Mouse (Mus musculus): Measurements from ENCODE around the gene Mosmo. TPM values are rescaled to one million over a fixed set of nuclear protein-coding genes. Genes with fewer than 3 reads are reported as not detected.
A peak's percentile ranks its signal among the peaks of the same experiment; 100 is the strongest.

The Mosmo gene
- total RNA-seq (2021) = 10 to 100 TPM; 19.6 to 20.9 TPM
- long read RNA-seq, experiment 1, partial matches to known transcripts = 1 of 5 reads
- long read RNA-seq, experiment 1, other reads (novel, unspliced or antisense) = 1 of 5 reads
- long read RNA-seq, experiment 2, partial matches to known transcripts = 1 of 3 reads
- long read RNA-seq, experiment 2, other reads (novel, unspliced or antisense) = 0 of 3 reads

DNA sequence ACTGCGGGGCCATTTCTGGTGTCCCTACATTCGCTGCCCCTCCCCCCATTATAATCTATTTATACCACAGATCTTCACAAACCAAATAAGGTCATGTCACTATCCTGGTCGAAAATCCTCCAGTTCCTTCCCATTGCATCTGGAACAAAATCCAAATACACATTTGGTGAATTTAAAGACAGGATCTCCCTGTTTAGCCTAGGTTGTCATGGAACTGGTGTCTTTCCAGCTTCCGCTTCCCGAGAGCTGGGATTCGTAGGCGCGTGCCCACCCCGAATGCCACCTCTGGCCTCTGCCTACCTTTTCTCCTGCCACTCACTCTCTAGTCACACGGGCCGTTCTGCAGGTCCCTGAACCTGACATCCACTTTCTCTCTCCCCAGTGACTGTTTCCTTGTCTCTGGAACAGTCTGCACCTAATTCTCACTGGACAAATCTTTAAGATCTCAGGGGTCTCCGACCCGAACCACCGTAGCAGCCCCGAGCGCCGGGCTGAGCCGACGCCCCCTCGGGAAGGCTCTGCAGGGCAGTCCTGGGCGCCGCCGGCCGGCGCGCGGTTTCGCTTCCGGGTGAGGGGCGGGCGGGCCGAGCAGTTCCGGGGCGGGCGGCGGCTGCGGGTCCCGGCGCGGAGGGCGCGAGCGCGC, at the start of gene Mosmo:
Gene Mosmo (plus strand): TSS at position 618 of the 643 bp plus-strand sequence.
- DNase-seq = peak; percentile 84

DNA sequence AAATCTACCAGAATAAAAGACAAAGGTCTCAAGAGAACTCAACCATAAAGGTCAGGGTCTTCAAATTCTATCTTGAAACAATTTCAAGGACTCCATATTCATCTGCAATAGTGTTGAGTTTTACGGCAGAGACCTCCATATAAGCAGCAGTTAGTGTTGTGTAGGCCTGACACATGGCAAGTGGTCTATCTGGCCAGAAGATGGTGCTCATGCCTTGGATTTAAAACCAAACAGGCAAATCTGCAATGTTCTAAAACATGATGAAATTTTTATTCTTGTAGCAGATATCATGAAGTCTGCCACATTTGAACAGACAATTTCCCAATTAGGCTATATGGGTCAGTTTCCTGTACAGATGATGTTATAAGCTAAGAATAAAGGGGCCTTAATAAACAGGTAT, 44.9 kb upstream of the Mosmo start:
- no peak for DNase-seq

DNA sequence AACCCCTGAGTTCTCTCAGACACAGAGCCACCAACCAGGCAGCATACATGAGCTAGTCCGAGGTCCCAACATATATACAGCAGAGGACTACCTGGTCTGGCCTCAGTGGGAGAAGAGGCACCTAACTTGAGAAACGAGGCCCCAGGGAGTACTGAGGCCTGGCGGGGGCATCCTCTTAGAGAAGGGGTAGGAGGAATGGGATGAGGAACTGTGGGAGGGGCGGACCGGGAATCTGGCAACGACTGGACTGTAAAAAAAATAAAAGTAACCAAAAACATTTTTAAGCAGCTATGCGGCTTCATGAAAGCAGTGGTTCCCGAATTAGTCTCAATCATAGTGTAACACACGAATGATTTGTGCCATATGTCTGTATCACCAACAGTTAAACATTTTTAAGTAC, 43.1 kb upstream of the Mosmo start:
- no peak for DNase-seq

DNA sequence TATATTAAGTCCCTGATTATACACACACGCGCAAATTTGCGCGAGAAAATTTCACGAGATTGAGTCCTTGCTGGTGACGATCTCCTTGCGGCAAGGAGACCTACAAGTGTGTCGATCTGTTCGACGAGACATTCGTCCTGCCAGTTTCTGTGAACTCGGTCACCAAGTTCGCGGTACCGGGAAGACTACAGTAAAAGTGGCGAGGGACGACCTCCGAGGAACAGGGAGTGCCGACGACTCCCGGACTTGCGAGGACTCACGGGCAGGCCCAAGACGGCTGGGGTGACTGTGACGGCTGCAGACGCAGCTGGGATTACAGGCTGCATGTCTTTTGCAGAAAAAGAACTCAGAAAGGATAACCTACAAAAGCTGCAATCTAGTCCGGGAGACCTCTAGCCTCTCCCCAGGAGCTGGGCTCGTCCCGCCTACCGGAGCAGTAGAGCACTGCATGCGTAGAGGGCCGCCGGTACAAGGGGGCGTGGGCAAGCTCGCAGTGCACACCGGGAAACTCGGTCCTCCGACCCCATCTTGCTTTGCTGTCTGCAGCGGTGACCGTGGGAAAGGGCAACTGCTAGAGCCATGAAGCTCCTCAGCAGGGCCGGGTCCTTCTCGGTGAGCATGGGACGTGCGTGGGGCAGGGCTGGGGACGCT, 42.6 kb upstream of the Mosmo start, which contains the start of gene Uqcrc2:
Gene Uqcrc2 (plus strand): TSS at position 466 of the 651 bp plus-strand sequence.
- DNase-seq = peak; percentile 81

DNA sequence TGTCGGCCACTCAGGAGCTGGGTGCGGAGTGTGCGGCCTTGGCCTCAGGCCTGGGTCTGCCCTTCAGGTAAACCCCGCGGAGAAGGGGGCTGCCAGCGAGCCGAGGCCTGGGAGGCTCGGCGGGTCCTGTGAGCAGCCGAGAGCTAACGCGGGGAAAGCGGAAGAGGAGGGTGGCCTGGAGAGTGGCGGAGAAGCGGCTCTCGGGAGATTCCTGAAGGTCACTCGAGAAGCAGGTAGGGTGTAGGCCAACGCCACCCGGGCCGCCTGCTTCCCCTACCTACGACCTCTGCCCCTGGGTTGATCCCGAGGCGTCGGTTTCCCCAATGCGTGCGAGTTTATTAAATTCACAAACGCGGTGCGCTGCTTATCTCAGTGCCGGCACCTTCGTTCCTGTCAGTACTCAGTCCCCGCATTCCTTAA, 42.0 kb upstream of the Mosmo start:
- DNase-seq = no peak

DNA sequence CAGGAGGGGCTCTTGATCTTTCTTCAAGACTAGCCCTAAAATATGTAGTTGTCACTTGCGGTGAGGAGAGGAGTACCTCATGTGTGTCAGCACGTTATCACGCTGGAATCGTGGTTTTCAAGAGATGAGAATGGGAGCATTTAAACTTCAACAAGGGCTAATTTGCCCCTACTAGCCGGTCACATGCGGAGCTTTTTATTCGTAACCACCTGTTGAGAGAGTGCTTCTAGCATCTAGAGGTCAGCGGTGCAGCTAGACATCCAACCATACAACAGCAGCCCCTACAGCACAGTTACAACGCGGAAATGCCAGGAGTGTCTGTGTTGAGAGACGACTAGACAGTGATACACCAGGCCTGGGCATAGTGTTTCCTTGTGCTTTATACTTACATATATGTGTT, 41.6 kb upstream of the Mosmo start:
- DNase-seq = no peak

DNA sequence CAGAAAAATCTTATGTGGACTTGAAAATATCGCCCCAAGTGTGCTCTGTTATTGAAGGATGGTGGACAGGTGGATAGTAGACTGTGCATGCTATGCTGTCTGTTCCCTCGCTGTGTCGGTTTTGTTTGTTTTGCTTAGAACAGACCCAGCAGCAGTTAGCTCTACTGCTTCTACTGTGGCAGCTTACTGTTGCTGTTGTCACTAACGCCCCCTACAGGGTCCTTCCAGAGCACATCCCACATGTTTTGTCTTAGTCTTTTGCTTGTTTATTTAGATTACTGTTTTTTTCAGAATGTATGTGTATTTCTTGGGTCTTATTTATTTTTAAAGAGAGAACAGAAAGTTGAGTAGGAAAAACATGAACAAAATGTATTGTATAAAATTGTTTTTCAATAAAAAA, 34.2 kb upstream of the Mosmo start:
- no peak for DNase-seq

DNA sequence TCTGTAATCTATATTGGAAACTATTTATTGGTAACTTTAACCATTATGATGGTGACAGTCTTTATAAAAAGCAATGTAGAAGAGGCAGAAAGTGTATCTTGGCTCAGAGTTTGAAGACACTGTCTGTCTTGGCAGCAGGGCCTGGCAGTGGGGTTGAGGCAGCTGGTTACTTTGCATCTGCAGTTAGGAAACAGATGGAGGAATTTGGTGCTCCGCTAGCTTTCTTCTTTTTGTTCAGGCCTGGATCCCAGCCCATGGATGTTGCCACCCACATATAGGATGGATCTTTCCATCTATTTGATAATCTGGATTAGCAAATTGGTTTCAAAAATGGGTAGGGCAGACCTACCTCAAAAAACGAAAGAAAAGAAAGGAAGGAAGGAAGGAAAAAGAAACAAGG, 29.6 kb upstream of the Mosmo start:
- DNase-seq = no peak

DNA sequence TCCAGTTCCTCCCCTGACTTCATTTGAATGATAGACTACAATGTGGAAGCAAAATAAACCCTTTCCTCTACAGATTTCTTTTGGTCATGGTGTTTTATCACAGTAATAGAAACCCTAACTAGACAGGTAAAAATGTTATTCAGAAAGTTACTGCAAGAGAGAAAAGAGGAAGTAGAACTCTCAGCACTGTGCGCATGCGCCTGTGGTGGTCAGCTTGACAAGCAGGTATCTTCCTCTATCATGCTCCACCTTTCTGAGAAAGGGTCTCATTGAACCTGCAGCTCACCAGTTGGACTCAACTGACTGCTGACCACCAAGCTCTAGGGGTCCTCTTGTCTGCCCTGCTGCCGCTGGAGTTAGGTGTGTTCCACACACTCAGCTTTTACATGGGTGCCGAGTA, 15.3 kb upstream of the Mosmo start:
- DNase-seq = no peak

DNA sequence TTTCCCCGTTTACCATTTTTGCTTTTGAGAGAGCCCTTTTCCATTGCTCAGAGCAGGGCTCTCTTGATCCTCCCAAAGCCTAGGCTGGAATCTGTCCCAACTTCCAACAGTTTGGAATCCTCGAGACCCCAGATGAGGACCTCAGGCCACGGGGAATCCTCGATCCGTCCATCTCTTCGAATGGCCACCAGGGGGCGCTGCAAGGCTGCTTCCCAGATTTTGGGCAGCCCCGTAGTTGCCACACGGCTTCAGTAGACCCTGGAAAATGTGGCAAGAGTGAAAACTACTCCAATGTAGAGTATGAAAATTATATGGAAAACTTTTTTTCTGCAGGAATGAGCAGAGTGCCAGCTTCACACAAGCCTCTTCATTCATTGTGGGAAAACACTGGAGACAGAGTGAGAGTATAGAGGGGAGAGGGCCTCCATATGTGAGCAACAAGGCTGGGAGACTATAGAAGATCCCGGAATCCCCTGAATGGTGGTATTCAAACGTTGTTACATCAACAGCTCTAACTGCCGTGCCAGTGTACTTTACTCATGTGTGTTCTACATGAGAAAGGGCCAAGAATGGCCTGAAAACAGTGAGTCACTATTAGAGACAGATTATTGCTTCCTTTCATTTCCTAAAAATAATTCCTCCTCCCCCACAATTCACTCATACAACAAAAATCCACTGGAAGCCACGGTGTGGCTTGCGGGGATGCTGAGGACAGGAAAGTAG, 7.1 kb upstream of the Mosmo start, which contains the start of gene Pdzd9:
Gene Pdzd9 (minus strand): TSS at position 191 of the 723 bp plus-strand sequence.
- peak; percentile 87 for DNase-seq

DNA sequence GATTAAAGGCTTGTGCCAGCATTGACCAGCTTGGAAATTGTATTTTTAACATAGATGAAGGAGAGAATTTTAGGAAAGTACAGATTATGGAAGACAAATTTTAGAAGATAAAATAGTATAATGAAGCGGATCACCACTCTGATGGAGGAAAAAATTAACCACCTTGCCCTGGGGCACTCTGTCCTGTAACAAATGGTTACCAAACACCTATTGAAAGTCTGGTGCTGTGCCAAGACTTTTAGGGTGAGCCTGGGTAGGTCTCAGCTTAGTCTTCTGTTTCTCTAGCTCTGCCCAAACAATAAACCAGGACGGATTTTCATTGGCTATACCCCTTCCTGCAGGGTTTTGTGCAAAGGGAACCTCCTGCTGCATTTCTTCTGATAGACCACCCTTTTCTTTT, 6.1 kb upstream of the Mosmo start:
- no peak for DNase-seq

DNA sequence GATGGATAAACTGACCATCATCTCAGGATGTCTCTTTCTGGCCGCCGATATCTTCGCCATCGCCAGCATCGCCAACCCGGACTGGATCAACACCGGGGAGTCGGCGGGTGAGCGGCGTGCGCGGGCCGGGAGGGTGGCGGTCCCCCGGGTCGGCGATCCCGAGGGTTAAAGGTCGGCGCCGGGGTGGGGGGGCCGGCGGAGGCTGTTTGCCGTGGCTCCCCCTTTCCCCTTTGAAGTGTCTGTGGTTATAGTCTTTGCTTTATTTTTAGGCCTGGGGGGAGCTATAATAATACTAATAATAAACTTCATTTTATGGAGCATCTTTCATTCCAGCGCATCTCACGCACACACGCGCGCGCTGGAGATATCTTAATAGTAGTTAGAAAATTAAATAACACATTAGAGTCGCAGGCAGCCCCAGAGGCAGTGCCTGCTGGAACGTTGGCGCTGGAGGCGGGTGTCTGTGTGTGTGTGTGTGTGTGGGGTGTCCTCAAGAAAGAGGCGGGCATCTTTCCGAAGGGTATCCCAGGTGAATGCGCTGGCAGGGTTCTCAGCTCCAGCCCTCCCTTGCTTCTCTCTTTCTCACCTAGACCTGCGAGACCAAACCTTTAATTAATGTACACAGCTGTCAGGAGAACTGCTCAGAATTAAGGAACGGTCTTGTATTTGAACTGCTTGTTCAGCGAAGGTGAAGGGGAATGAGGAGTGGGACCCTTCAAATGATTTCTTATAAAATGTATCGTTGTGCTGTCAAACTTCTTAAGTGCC, 530 bp downstream of the Mosmo start:
- DNase-seq = peak; percentile 47

DNA sequence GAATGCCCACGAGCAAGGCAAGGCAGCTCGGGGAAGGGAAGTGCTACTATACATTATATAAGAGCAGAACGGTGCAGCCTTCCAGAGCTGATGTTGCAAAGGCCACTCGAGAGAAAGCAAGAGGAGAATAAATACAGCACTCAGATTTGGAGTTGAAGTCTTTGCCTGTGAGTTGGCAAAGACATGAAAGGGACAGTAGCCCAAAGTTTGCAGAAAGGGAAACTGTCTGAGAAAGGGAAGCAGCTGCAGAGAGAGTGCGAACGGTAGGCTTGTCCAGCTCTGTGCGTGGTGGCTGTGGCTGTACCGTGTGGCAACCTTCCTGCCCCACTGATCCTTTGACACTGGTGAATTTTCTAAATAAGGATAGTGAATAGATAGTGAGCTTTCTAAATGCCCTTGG, 1.6 kb downstream of the Mosmo start:
- DNase-seq = no peak

DNA sequence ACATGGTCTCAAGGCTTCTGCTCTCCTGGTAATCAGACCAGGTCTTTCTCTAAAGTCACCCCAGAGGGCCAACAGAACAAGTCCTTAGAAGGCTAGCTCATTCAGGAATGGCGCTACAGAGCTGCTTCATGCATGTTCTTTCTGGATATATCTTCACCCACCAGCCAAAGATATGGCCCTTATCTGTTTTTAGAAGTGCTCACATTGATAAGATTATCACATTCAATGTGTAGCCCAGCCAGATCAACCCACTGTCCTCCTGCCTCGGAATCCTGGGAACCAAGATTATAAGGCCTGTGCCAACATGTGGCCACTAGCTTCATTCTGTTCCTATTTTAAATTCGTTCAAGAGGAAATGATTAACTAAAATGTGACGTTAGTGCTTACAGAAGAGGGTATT, 4.6 kb downstream of the Mosmo start:
- DNase-seq = no peak

DNA sequence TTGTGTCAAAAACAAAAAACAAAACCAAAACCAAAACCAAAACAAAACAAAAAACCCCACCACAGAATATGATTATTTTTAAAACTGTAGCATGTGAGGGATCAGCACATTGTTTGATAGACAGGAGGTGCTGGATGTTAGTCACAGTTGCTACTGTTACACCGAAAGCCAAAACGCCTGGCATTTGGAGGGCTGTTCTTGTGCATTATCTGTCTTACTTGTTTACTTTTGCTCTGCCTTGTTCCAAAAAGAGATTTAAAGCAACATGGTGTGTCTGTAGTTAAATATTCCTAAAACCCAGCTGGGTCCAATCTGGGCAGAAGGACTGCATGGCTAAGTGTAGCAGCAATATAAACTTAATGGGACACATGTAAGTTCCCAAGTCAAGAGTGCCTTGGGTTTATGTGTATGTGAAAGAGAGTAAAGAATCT, 7.3 kb downstream of the Mosmo start:
- no peak for DNase-seq

DNA sequence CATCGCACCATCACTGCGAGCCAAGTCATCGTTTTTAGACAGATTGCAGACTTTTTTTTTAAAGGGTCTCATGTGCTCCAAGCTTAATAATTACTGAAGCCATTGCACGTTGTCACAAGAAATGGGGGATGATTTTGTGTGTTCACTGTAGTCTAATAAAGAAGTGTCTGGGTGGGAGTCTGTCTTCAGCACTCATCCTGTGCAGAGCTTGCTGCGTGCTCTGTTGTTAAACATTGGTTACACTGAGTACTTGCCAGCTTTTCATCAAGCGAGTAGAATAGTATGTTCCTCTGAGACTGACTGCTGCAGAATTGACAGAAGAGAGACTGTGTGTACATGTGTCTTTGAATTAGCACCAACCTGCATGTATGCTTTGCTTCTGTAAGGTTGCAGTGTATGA, 7.8 kb downstream of the Mosmo start:
- no peak for DNase-seq

DNA sequence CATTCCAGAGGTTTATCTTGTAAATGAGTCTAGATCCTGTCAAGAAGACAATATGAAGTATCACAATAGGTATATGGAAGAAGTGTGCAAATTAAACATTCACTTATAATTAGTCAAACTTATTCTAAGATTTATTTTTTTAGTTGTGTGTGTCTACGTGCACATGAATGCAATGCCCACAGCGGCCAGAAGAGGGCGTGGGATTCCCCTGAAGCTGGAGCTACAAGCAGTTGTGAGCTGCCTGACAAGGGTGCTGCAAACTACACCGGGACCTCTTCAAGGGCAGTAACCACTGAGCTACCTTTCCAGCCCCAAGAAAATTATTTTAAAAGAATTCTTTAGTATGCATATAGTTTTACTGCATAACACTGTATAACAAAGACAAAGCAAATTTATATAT, 13.2 kb downstream of the Mosmo start:
- no peak for DNase-seq

DNA sequence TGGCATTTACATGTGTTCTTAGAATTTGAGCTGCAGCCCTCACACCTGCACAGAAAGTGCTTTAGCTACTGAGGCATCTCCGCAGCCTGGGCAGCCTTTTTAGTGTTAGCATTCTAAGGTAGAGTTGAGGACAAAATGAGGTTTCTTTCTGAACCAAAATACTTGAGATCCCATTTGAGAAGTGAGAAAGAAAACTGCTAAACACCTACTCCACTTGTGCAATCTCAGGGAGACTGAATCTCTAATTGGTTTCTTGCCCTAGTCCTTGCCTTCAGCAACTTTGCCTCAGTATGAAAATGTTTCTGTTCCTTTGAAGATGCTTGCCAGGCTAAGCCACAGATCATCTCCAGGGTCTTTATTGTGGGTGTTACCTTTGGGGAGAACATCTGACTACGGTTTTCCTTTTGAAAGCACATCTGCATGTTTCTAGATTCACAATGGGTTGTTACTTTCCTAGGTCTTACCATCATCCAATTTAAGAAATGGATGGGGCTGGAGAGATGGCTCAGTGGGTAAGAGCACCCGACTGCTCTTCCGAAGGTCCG, 16.5 kb downstream of the Mosmo start:
- DNase-seq = no peak

DNA sequence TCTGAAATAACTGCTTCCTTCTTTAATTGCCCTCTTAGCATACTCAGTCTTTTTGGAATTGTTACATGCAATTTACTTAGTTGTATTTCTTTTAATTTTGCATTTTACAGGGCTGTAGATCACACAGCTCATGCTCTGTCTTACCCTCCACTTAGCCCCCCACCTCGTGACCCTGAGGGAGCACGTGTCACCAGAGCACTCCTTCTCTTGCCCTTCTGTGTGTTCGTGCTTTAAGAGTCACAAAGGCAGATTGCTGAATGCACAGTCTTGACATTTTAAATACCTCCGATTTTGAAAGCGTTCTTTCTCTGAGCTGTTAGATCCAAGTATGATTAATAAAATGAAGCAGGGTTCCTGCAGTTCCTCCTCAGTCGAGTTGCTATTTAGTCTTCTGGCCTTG, 17.8 kb downstream of the Mosmo start:
- DNase-seq = no peak

DNA sequence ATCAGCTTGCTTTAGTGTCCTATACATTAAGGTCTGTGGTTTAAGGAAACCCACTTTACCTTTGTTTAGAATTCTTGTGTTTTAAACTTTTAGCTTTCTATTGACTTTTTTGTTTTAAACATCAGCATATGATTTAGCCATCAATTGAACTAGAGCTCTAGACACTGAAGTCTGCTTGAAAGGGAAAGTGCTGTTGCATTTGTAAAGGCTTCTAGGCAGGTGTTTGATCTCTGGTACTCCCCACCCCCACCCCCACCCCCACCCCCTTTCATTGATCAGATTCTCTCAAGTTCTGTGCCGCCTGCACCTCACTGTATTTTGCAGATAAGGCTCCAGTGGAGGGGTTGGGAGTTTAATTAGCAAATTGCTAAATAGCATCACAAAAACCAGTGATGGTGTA, 18.2 kb downstream of the Mosmo start:
- no peak for DNase-seq

DNA sequence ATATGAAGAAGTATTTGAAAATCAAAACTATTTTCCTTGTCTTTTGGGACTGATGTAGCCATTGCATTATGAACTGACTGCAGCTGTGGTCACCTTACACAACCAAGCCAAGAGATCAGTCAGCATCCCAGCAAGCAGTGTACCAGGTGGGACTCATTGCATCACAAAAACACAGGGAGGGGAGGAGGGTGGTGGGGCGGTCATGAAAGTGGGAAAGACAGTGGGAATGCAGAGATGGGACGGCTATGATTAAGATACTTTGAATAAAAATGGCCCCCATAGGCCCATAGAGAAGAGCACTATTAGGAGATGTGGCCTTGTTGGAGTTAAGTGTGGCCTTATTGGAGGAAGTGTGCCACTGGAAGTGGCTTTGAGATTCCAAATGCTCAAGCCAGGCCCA, 18.9 kb downstream of the Mosmo start:
- DNase-seq = no peak

DNA sequence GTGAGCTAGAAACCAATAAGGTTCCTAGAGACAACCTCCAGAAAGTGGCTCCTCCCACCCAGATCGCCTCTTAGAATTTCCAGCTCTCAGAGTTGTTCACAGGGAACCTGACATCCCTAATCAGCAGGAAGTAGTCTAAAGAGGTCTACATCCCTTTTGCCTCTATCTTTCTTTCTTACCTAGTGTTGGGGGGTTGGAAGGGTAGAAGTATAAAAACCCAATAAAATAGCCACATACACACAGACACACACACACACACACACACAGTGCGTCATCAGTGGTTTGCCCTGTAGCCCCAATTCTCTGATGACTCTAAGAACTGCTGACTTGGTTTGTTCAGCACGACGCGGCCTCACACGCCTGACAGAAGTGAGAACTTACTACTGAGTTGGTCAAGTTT, 22.2 kb downstream of the Mosmo start:
- no peak for DNase-seq
